Mouse (Mus musculus): Measurements from ENCODE around the gene Hdac10. TPM values are rescaled to one million over a fixed set of nuclear protein-coding genes. Genes with fewer than 3 reads are reported as not detected.

Gene Hdac10
- polyA plus RNA-seq (2017; shearing (Covaris generic)), result 10 to 100 TPM; 14.3 to 16.1 TPM

DNA sequence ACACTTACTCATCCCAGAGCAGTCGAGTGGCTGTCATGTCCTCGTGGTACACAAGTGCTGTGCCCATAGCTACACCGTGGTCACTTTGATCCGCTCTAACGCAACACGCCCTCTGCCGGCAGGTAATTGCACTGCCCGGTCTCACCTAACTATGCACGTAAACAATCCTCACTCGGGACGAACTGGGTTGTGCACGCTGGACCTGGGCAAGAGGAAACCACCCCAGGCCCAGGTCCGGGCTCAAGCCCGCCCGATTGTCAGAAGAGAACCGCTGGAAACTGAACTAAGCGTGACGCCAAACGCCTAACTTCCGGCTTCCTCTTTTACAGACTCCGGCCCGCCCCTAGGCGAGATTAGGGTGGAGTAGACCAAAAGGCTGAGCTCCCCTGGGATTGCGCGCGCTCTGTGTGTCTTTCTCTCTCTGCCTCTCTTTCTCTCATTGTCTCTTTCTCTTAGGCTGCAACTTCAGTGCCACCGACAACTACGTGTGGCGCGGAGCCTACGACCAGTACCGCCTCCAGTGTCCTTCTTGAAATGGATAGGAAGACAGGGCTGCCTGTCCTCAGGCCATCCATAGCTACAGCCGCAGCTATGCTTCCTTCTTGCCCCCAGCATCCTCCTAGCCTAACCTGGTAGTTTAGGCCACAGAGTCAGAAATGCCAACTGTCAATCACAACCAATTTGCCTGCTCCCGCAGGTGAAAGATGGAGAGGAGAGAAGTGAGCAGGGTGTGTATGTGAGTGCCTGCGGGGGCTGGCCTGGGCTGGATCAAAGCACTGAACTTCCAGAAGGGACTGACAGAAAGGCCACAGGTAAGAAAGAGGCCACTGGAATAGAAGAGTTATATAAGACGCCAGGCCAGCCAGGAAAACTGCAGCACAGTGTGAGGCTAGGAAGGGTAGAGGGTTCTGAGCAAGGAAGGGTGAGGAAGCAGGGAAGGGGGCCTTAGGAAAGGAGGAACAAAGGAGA is at the start of gene Hdac10:
TSS of gene Hdac10 (minus strand) at position 319 of the 969 bp plus-strand sequence.
- peak; percentile 74 for ATAC-seq

DNA sequence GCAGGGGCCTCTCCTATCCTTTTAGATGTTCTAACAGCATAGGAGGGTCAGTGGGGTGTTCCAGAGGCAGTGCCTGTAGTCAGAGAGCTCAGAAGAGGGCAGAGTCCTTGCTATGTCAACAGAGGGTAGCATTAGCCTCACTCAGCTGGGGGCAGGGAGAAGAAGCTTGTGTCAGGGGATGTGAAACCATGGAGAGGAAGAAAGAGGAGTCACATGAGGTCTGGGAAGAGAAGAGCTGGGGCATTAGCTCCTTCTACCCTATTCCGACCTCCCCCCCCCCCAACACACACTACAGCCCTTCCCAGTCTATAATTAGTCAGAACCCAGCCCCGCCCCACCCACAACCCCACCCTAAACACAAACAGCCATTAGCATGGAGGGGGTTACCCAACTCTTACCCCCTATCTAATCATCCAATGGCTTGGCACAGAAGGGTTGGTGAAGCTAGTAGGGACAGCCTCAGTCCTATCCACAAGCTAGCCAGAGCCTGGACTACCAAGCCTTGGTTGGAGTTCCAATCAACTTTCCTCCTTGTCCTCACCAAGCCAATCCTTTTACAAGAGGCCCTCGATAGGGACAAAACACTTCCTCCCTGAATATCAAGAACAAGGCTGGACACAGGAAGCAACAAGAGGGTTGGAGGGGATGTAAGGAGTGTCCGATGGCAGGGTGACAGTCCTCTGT is 49.2 kb upstream of the Hdac10 start:
- no peak for ATAC-seq

DNA sequence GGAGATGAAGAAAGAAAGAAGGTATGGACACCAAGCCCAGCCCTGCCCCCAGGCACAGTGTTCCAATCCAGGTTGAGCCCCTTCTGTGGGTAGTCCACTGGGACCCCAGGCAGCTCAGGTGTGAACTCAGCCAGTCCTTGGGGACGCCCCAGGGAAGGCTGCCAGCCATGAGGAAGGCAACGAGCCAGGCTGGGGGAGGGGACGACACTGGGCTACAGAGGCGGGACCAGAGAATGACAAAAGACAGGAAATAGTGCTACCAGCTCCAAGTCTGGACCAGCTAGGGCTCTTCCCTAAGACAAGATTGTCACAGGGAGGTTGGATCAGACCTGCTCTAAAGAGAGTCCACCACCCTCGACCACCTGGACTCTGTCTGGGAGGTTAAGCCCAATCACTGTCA is 48.6 kb upstream of the Hdac10 start:
- no peak for ATAC-seq

DNA sequence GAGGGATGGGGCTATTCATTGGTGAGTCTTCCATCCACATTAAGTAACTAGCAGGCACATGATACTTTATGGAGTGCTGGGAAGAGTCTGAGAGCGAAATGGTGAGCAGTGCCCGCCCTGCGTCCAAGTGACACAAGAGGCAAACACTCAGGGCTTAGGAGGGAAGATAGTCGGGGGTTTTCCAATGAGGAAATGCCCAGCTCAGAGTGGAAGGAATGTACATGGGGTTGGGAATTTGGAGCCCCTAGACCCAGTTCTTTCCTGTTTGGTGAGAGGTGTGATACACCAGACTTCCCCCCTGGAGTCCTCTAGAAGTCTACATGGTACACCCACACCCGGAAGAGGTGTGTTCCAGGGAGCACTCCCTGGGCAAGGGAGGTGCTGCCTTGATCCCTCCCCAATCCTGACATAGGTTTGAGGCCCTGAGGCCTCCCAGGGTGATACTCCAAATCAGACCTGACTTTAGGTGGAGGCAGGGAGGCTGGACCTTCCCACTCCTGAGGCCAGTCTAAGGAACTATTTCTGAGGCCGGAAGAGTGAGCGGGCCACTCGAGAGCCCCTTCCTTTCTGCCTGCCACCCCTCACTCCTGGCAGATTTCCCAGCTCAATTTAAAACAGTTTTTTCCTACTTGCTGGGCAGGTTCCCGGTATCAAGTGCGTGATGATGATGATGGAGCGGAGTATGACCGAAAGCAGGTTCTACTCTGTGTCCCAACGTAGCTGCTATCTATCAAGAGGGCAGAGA is 47.1 kb upstream of the Hdac10 start:
- no peak for ATAC-seq

- no peak for ATAC-seq
Observed at GRCm38 (mm10) chr15:89174889-89175339, 46.4 kb upstream of the Hdac10 start.

GRCm38 (mm10) chr15:89173906-89174214 is 45.4 kb upstream of the Hdac10 start:
- no peak for ATAC-seq

DNA sequence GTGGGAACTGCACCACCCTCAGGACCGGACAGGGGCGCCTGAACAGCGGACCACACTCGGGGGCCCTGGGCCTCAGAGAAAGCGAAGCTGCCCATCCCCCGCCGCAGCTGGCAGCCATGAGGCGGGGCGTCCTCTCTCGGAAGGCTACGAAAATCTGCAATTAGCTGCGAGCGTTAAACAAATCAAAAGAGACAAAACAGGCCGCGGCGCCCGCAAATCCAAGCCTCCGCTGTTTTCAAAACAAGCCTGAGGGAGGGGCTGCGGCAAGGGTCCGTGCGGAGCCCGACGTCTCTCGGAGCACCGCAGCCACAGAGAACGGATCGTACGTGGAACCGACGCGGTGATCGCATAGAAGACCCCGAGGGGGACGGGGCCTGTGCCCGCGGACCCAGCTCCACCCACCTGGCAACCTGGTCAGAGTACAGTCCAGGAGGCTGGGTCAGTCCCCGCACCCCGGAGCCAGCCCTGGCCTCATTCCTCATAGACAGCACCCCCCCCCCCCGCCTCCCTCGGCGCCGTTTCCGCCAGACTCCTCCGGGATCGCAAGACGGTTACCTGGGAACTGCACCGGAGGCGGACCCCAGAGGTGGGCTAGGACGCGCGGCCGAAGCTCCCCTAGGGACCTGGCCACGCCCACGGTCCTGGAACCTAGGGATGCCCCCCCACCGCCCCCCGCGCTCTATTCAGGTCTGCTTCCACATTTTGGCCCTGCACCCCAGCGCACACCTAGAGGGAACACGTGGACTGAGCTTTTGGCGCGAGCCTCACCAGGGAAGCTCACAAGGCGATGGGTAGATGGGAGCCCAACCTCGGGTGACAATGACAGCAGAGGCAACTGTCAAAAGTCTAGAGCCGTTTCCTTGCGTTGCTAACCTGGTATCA is 44.8 kb upstream of the Hdac10 start:
- ATAC-seq, result no peak

DNA sequence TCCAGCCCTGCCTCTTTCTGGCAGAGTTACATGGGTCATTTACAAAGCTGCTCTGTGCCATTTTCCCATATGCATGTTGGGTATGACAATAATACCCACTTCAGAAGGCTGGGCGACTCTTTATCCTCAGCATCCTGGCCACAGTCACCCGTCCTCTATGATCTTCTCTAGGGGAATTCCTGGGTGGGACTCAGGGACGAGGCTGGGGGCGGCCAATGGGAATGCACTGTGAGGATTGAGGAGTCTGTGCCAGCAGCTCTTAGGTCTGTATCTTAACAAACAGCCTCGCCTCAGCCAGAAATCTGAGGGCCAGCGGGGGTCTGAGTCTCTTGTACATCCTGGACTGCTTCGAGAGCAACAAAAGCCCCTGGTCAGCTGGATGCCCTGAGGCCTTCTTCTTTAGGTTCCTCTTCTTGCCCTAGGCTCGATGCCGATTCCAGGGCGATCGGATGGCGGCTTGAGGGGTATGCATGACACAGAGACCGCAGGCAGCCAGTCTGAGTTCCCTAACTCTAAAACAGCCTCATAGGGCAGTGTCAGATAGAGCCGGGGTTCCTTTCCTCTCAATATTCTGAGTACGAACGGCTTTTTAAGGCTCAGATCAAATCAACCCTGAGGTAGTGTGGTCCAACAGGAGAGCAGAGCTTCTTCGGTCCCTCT is 43.9 kb upstream of the Hdac10 start:
- no peak for ATAC-seq

DNA sequence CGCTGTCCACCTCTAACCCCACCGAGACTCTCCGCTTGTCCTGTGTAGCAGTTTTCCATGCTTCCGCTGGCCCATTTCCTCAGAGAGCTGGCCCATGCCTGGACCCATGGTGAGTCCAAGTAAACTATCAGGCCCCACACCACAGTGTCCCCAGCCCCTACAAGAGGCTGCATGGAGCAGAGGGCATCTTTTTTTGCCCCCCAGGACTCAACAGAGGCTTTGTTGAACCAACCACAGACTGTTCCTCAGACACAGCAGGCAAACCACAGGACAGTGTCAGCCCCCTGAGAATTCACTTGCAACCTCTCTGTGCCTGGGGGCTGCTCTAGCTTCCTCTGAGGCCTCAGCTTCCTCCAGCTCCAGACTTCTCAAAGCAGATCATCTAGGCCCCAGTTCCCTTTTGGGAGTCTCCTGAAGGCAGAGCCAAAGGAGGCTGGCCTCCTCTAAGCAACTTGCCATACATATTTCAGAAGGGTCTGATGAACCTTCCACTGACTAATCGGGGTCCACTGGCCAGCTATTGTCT is 43.1 kb upstream of the Hdac10 start:
- no peak for ATAC-seq

- no peak for ATAC-seq
Observed at GRCm38 (mm10) chr15:89170102-89170501, 41.6 kb upstream of the Hdac10 start.

GRCm38 (mm10) chr15:89169431-89169830 is 40.9 kb upstream of the Hdac10 start:
- ATAC-seq, result no peak

DNA sequence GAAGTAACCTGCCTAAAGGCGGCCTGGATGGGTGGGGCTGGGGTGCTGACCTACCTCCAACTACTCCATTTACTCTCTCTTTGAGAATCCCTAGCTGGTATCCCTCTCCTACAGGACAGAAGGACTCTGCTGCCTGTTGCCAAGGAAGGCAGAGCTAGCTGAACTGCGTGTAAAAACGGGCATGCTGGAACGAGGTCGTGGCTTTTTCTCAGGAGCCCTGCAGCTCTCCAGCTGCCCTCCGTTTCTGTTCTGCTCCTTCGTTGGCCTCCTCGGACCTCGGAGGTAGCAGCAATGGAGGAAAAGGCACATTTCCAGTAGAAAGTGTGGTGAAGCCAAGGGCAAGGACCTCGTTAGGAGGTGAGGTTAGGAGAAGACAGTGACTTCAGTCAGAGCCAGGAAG is 40.4 kb upstream of the Hdac10 start:
- no peak for ATAC-seq

GRCm38 (mm10) chr15:89165478-89165877 is 37.0 kb upstream of the Hdac10 start:
- no peak for ATAC-seq

- no peak for ATAC-seq
Observed at GRCm38 (mm10) chr15:89161397-89161796, 32.9 kb upstream of the Hdac10 start.

DNA sequence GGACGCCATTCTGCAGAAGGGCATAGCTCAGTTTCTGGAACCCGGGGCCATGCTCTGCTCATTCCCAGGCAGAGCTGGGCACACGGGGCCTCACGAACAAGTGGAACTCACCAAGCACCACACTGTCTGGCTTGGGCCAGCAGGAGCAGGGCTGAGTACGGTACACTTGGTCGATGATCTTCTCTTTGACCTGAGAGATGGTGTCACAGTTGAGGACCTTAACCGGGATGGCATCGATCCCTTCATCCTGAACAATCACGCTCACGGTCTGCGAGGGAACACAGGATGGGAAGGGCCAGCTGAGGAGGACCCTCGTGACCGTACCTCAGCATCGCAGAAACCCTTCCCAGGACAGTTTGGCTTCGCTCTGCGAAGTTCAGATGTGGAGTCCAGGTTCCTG is 30.0 kb upstream of the Hdac10 start:
- no peak for ATAC-seq

- peak; percentile 69 for ATAC-seq
Observed at GRCm38 (mm10) chr15:89157954-89158353, 29.5 kb upstream of the Hdac10 start.

- ATAC-seq, result no peak
Observed at GRCm38 (mm10) chr15:89152312-89152711, 23.8 kb upstream of the Hdac10 start.

DNA sequence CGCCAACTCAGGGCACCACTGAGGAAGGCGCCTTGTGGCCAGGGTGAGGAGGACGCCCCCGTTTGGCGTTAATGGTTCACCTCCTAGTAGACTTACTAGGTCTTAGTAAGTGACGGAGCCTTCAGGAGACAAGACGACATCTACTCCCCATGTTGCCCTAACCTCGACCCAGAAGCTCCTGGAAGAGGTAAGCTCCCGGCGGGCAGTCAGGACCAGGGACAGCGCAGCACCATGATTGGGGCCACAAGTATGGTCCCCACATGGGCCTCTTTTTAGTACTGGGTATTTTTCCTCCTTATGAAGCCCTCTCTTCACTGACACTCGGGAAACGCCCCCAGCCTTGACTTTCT is 21.5 kb upstream of the Hdac10 start:
- peak; percentile 4 for ATAC-seq

DNA sequence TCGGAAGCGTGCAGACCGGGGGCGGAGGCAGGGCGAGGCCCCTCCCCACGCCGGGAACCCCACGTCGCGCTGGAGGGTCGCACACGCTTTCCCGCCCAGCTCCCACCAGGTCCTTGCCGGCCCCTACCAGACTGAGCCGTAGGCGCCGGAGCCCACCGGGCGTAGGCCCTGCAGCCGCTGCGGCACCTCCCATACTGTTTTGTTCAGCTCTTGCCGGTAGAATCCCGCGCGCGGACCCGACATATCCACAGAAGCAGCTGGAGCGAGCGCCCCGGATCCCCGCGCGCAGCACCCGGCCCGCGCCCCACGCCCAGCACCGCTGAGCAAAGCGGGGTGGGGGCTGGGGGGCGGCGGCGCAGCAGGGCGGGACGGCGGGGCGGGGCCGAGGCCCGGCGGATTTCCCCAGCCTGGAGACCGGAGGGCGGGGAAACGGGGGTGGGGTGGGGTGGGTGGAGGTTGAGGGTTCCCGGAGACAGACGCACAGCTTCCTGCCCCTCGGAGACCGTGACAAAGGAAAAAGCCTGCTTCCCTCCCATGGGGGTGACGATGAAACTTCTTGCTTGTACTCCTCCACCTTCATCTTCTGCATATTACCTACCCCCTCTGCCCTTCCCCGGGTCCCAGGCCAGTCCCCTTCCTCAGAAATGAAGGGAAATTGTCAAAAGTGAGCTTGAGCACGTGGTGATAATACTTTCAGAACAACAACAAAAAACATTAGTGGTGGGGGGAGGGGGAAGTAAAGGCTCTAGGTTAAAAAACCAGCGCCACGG is 21.0 kb upstream of the Hdac10 start, which contains the start of gene Mapk11:
TSS of gene Mapk11 (minus strand) at position 358 of the 770 bp plus-strand sequence.
- peak; percentile 69 for ATAC-seq

DNA sequence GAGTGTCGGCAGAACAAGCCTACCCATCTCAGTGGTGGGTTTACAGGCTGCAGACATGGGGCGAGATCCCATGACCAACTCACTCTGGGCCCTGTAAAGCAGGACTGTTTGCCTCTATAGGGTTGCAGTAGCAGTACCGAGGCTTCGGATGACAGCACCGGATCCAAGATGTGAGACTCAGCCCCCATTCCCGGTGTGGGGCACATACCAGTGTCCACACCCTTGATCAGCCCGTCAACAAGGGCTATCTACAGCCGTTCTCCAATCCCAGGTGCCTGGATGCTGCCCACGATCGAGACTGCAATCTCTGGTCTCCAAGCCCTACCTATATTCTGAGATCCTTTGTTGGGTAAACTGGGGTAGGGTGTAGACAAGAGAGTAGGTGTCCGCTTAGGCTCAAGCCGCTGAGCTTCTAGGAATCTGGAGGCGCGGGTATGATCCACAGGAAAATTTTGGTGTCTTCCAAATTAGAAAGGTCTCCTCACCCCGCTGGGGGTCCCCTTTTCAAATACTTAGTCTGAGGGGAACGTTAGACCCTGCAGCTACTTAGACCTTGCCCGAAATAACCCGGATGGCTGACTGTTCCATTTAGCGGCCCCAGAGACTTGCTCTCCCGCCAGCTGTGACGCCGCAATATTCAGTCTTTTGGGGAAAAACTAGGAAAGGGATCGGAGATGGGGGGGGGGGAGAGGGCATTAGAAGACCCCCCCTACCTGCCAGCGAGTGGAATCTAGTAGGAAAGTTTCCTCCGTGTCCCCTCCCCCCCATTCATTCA is 20.2 kb upstream of the Hdac10 start:
- ATAC-seq, result no peak
